Mouse (Mus musculus) myocyte (in vitro differentiated cells): ENCODE results near the gene Pfn3. TPM values are rescaled to one million over a fixed set of nuclear protein-coding genes. Genes with fewer than 3 reads are reported as not detected.

ENCODE experiments used
- H3K27me3 ChIP-seq: one replicate; pipeline ENCODE4 v1.6.1; 2011; ENCODE audit not compliant: control insufficient read depth, insufficient read depth, insufficient read length
- H3K36me3 ChIP-seq: one replicate; pipeline ENCODE4 v1.6.1; 2011; ENCODE audit not compliant: control insufficient read depth, insufficient read depth
- H3K4me2 ChIP-seq: one replicate; pipeline ENCODE4 v1.6.1; 2011; ENCODE audit warnings: low read depth, control low read depth
- H3K4me3 ChIP-seq: one replicate; pipeline ENCODE4 v1.5.1; 2011; ENCODE audit warnings: mild to moderate bottlenecking, control low read depth, moderate library complexity
- H3K79me2 ChIP-seq: one replicate; pipeline ENCODE4 v1.6.1; 2011; ENCODE audit not compliant: control insufficient read depth, insufficient read depth
- H3ac ChIP-seq: one replicate; pipeline ENCODE4 v1.6.1; 2011; ENCODE audit not compliant: control insufficient read depth, insufficient read length
- CEBPB ChIP-seq: IDR thresholded peaks from 2 replicates; pipeline ENCODE4 v1.6.1; 2011; ENCODE audit warnings: mild to moderate bottlenecking, moderate library complexity; ENCODE audit not compliant: poor library complexity, insufficient read depth, severe bottlenecking
- E2F4 ChIP-seq: IDR thresholded peaks from one replicate; pipeline ENCODE4 v1.6.1; 2011; ENCODE audit warnings: mild to moderate bottlenecking, control low read depth, moderate library complexity; ENCODE audit not compliant: insufficient read depth
- MAX ChIP-seq: IDR thresholded peaks from one replicate; pipeline ENCODE4 v1.6.1; 2011; ENCODE audit warnings: low read depth, mild to moderate bottlenecking, control low read depth
- MYOD1 ChIP-seq, 3 experiments: IDR thresholded peaks; one replicate each; pipeline ENCODE4 v1.6.1; 2011; ENCODE audit warnings: control low read depth in 2 of 3, low read depth in 2 of 3, mild to moderate bottlenecking in 2 of 3, moderate library complexity in 1 of 3; ENCODE audit not compliant: insufficient read length in 2 of 3, control insufficient read depth in 1 of 3
- MYOG ChIP-seq, 3 experiments: IDR thresholded peaks; one replicate each; pipeline ENCODE4 v1.6.1; 2011; ENCODE audit warnings: control low read depth in 2 of 3, low read depth in 2 of 3, mild to moderate bottlenecking in 2 of 3; ENCODE audit not compliant: insufficient read length in 2 of 3, control insufficient read depth in 1 of 3, insufficient read depth in 1 of 3
- POLR2A ChIP-seq: IDR thresholded peaks from one replicate; pipeline ENCODE4 v1.6.1; 2011; ENCODE audit warnings: low read depth, mild to moderate bottlenecking, control low read depth, moderate library complexity; ENCODE audit not compliant: insufficient read length
- POLR2AphosphoS2 ChIP-seq: IDR thresholded peaks from one replicate; pipeline ENCODE4 v1.6.1; 2011; ENCODE audit warnings: low read depth, control low read depth; ENCODE audit not compliant: insufficient read length
- REST ChIP-seq: IDR thresholded peaks from one replicate; pipeline ENCODE4 v1.6.1; 2011; ENCODE audit warnings: mild to moderate bottlenecking, control low read depth, moderate library complexity; ENCODE audit not compliant: insufficient read depth, insufficient read length
- SRF ChIP-seq: IDR thresholded peaks from one replicate; pipeline ENCODE4 v1.6.1; 2011; ENCODE audit warnings: low read depth; ENCODE audit not compliant: control insufficient read depth, insufficient read length
- TCF12 ChIP-seq: IDR thresholded peaks from one replicate; pipeline ENCODE4 v1.6.1; 2011; ENCODE audit warnings: mild to moderate bottlenecking, control low read depth; ENCODE audit not compliant: poor library complexity, insufficient read depth, severe bottlenecking
- TCF3 ChIP-seq: IDR thresholded peaks from one replicate; pipeline ENCODE4 v1.6.1; 2011; ENCODE audit warnings: low read depth, control low read depth; ENCODE audit not compliant: insufficient read length
- USF1 ChIP-seq: IDR thresholded peaks from one replicate; pipeline ENCODE4 v1.6.1; 2011; ENCODE audit warnings: low read depth, mild to moderate bottlenecking, control low read depth, moderate library complexity
- polyA plus RNA-seq: library from polyadenylated mRNA; unstranded; fragments of >200 nt; fragmentation: generic; extraction: Trizol; gene quantifications from one replicate; pipeline ENCODE4 v1.2.1, GENCODE M21; 2012; ENCODE audit warnings: missing spikeins

Gene Pfn3
- polyA plus RNA-seq, 1 experiment = not detected

GRCm38 (mm10) chr13:55371007-55371681 is 43.9 kb downstream of the Pfn3 start:
- Histone ChIP-seq H3K4me3 (no peak overlapping the region), H3K79me2 (no peaks in the 10 kb centered on the region), H3ac (no peak overlapping the region), H3K4me2 (peak overlapping the region; percentile 53), H3K27me3 (peaks cover 19% of the 10 kb centered on the region), H3K36me3 (no peaks in the 10 kb centered on the region)
- TF ChIP-seq POLR2A (no peak), TCF3 (peak; percentile 52), MAX (no peak), POLR2AphosphoS2 (no peak), MYOD1 (IDR thresholded peaks at IDR 0.05; ENCODE audit: control insufficient read depth in 1 of 3, insufficient read length in 2 of 3, low read depth in 2 of 3) (peak; percentile 37 to 83 (median 66)), MYOG (IDR thresholded peaks at IDR 0.05; ENCODE audit: control insufficient read depth in 1 of 3, insufficient read depth in 1 of 3, insufficient read length in 2 of 3, low read depth in 2 of 3) (peak; percentile 29 to 98 (median 83)), TCF12 (peak; percentile 70), SRF (no peak), CEBPB (no peak)

GRCm38 (mm10) chr13:55370234-55370633 is 44.8 kb downstream of the Pfn3 start:
- Histone ChIP-seq H3K79me2 (no peaks in the 10 kb centered on the region), H3K4me2 (peak overlapping the region; percentile 33), H3K36me3 (no peaks in the 10 kb centered on the region), H3ac (no peak overlapping the region), H3K27me3 (peaks cover 22% of the 10 kb centered on the region), H3K4me3 (no peak overlapping the region)
- no peak for TF ChIP-seq TCF3
- TF ChIP-seq MYOD1 (IDR thresholded peaks at IDR 0.05; ENCODE audit: control insufficient read depth in 1 of 3, insufficient read length in 2 of 3, low read depth in 2 of 3) = no peak
- no peak for TF ChIP-seq USF1
- TF ChIP-seq MYOG (IDR thresholded peaks at IDR 0.05; ENCODE audit: control insufficient read depth in 1 of 3, insufficient read depth in 1 of 3, insufficient read length in 2 of 3, low read depth in 2 of 3) = no peak
- TF ChIP-seq TCF12 = no peak
- TF ChIP-seq POLR2A = no peak
- no peak for TF ChIP-seq E2F4
- no peak for TF ChIP-seq MAX
- TF ChIP-seq CEBPB = no peak
- no peak for TF ChIP-seq REST
- no peak for TF ChIP-seq SRF
- no peak for TF ChIP-seq POLR2AphosphoS2

- H3K27me3 ChIP-seq = peaks cover 26% of the 10 kb centered on the region
- TF ChIP-seq MYOD1 (IDR thresholded peaks at IDR 0.05; ENCODE audit: control insufficient read depth in 1 of 3, insufficient read length in 2 of 3, low read depth in 2 of 3) (peak in 1 of 3 experiments; percentile 82), REST (no peak), TCF12 (peak; percentile 24), USF1 (no peak), MYOG (IDR thresholded peaks at IDR 0.05; ENCODE audit: control insufficient read depth in 1 of 3, insufficient read depth in 1 of 3, insufficient read length in 2 of 3, low read depth in 2 of 3) (peak in 2 of 3 experiments; percentile 55 to 89)
Observed at GRCm38 (mm10) chr13:55369531-55370114, 45.4 kb downstream of the Pfn3 start, which contains the start of gene Rgs14. Rgs14 (plus strand) TSS chr13:55369732.

DNA sequence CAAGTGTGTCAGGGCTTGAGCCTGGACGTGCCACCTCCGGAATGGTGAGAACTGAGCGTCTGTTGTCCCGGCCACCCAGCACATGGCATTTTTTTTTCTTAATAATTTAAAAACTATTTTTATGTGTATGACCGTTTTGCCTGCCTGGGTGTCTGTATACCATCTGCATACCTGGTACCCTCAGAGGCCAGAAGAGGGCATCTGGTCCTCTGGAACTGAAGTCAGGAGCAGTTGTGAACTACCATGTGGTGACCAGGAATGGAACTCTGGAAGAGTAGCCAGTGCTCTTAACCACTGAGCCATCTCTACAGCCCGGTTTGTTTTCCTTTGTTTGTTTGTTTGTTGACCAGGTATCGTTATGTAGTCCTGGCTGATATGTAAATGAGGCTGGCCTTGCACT is 46.6 kb downstream of the Pfn3 start:
- Histone ChIP-seq H3ac (no peak overlapping the region), H3K4me2 (no peak overlapping the region), H3K4me3 (no peak overlapping the region), H3K36me3 (no peaks in the 10 kb centered on the region), H3K27me3 (peaks cover 13% of the 10 kb centered on the region), H3K79me2 (no peaks in the 10 kb centered on the region)
- TF ChIP-seq MYOG (IDR thresholded peaks at IDR 0.05; ENCODE audit: control insufficient read depth in 1 of 3, insufficient read depth in 1 of 3, insufficient read length in 2 of 3, low read depth in 2 of 3) = no peak
- TF ChIP-seq POLR2AphosphoS2 = no peak
- TF ChIP-seq E2F4 = no peak
- TF ChIP-seq TCF3 = no peak
- no peak for TF ChIP-seq TCF12
- no peak for TF ChIP-seq SRF
- no peak for TF ChIP-seq MAX
- no peak for TF ChIP-seq POLR2A
- TF ChIP-seq CEBPB = no peak
- TF ChIP-seq REST = no peak

More at GRCm38 (mm10) chr13:55369531-55370114, 45.4 kb downstream of the Pfn3 start, which contains the start of gene Rgs14:
- Histone ChIP-seq H3K79me2 (no peaks in the 10 kb centered on the region), H3K4me3 (no peak within 1 kb of the TSS), H3ac (no peak within 1 kb of the TSS), H3K4me2 (peak within 1 kb of the TSS; percentile 33), H3K36me3 (no peaks in the 10 kb centered on the region)

Other genes starting within 250 kb of the Pfn3 start
- gene Nsd1, start 205.4 kb downstream of the Pfn3 start, polyA plus RNA-seq = 10.2 TPM
- gene Prelid1, start 94.7 kb downstream of the Pfn3 start, polyA plus RNA-seq = 365 TPM
- 59.8 TPM for gene Rab24, start 93.3 kb downstream of the Pfn3 start, polyA plus RNA-seq
- 17.0 TPM for gene Mxd3, start 85.4 kb downstream of the Pfn3 start, polyA plus RNA-seq
- gene Lman2, start 52.4 kb downstream of the Pfn3 start, polyA plus RNA-seq = 84.7 TPM
- 2.3 TPM for gene Rgs14, start 45.5 kb downstream of the Pfn3 start, polyA plus RNA-seq
- 0.04 TPM for gene Slc34a1, start 17.0 kb downstream of the Pfn3 start, polyA plus RNA-seq
- gene F12, start 11.6 kb upstream of the Pfn3 start, polyA plus RNA-seq = not detected
- gene Grk6, start 29.8 kb upstream of the Pfn3 start, polyA plus RNA-seq = 29.1 TPM
- gene Prr7, start 49.0 kb upstream of the Pfn3 start, polyA plus RNA-seq = 5.1 TPM
- 165 TPM for gene Dbn1, start 72.9 kb upstream of the Pfn3 start, polyA plus RNA-seq
- 553 TPM for gene Pdlim7, start 98.4 kb upstream of the Pfn3 start, polyA plus RNA-seq
- gene Dok3, start 114.1 kb upstream of the Pfn3 start, polyA plus RNA-seq = 1.00 TPM
- 33.3 TPM for gene Ddx41, start 121.4 kb upstream of the Pfn3 start, polyA plus RNA-seq
- 13.5 TPM for gene Fam193b, start 155.9 kb upstream of the Pfn3 start, polyA plus RNA-seq
- gene Tmed9, start 158.5 kb upstream of the Pfn3 start, polyA plus RNA-seq = 200 TPM
- 23.1 TPM for gene B4galt7, start 184.7 kb upstream of the Pfn3 start, polyA plus RNA-seq
- 27.8 TPM for gene Caml, start 207.8 kb upstream of the Pfn3 start, polyA plus RNA-seq
- 8.7 TPM for gene Ddx46, start 219.8 kb upstream of the Pfn3 start, polyA plus RNA-seq